Mouse (Mus musculus): ENCODE measurements around the gene Cela2a. TPM values are rescaled to one million over a fixed set of nuclear protein-coding genes. Genes with fewer than 3 reads are reported as not detected.

The Cela2a gene
- polyA plus RNA-seq, 1 experiment from 2014 or later: not detected

DNA sequence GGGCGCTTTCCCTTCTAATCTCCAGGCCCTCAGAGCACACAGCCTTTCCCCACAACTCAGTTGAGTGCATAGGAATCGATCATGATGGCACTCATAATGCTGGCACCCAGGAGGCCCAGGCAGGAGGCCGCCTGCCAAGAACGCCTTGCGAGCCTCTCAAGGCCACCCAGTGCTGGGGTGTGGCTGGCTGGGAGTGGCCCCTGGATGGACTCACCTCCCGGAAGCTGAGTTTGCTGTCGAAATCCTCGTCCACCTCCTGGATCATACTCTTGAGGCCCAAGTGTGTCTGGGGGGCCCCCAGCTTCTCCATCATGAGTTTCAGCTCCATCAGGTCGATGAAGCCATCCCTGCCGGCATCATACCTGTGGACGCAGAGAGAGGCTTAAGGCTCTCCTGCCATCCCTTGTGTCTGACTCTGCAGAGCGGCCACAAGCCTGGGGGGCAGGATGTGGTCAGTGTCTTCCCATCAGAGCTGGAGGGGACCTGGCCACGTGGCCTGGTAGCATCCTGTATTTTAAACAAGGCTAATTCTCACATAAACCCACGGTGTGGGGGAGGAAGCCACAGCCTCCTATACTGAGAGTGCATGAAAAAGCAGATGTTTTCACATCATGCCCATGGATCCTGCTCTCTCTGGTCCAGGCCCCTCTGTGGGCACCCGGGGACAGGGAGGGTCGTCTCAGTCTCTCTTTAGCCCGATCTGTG is 35.8 kb upstream of the Cela2a start:
- Histone ChIP-seq H3K27me3 (ENCODE audit: control insufficient read depth, insufficient read depth, low read length) (no peaks in the 10 kb centered on the region), H3K27ac (ENCODE audit: low read depth, low read length) (no peak overlapping the region), H3K36me3 (ENCODE audit: control insufficient read depth, insufficient read depth, low read length) (peaks cover 10% of the 10 kb centered on the region), H3K4me1 (ENCODE audit: control insufficient read depth, insufficient read depth, low read length) (peaks cover 3% of the 10 kb centered on the region), H3K9me3 (ENCODE audit: control insufficient read depth, low read length) (no peaks in the 10 kb centered on the region), H3K4me3 (ENCODE audit: low read depth, low read length) (no peak overlapping the region), H3K9ac (ENCODE audit: low read length) (no peak overlapping the region), H3K4me2 (no peak overlapping the region)
- DNase-seq (ENCODE audit: low spot score, missing footprints): no peak
- WGBS: 90% methylated on average over 17 of the region's 17 CpGs
- ATAC-seq (ENCODE audit: low FRiP score): no peak

- Histone ChIP-seq H3K9me3 (ENCODE audit: control insufficient read depth, low read length) (no peaks in the 10 kb centered on the region), H3K9ac (ENCODE audit: low read length) (no peak overlapping the region), H3K4me3 (ENCODE audit: low read depth, low read length) (no peak overlapping the region), H3K4me1 (ENCODE audit: control insufficient read depth, insufficient read depth, low read length) (0 out of 2 replicates have a peak, but pooled peaks cover 3% of the 10 kb centered on the region), H3K4me2 (no peak overlapping the region), H3K27me3 (ENCODE audit: control insufficient read depth, insufficient read depth, low read length) (no peaks in the 10 kb centered on the region), H3K36me3 (ENCODE audit: control insufficient read depth, insufficient read depth, low read length) (peaks cover 10% of the 10 kb centered on the region), H3K27ac (ENCODE audit: low read depth, low read length) (no peak overlapping the region)
- no peak for ATAC-seq (ENCODE audit: low FRiP score)
- WGBS: 68% methylated on average over 19 of the region's 19 CpGs
- DNase-seq (ENCODE audit: low spot score, missing footprints): no peak
Observed at GRCm38 (mm10) chr4:141860246-141860841, 34.4 kb upstream of the Cela2a start.

DNA sequence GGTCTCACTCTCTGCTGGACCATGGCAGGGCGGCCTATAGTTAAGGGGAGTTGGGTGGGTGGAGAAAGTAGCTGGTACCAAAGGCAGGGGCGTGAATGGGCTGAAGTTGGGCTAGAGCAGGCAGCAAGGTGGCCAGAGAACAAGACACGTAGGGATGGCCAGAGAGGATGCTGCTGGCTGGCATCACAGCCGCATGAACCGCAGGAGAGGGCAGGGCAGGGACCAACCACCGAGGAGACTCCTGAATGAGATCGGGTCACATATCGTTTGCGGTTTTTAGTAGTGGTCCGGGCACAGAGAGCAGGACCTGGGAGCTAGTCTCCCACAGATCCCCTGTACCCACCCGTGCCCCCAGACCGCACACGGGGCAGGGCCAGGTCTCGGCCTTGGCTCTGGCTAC is 33.4 kb upstream of the Cela2a start:
- 94% methylated on average over 14 of the region's 14 CpGs for WGBS
- no peak overlapping the region for H3K4me2 ChIP-seq
- no peaks in the 10 kb centered on the region for H3K9me3 ChIP-seq (ENCODE audit: control insufficient read depth, low read length)
- no peak overlapping the region for H3K4me3 ChIP-seq (ENCODE audit: low read depth, low read length)
- H3K27ac ChIP-seq (ENCODE audit: low read depth, low read length): no peak overlapping the region
- ATAC-seq (ENCODE audit: low FRiP score) (no peak), DNase-seq (ENCODE audit: low spot score, missing footprints) (no peak)
- peaks cover 10% of the 10 kb centered on the region for H3K36me3 ChIP-seq (ENCODE audit: control insufficient read depth, insufficient read depth, low read length)
- H3K27me3 ChIP-seq (ENCODE audit: control insufficient read depth, insufficient read depth, low read length): no peaks in the 10 kb centered on the region
- 0 out of 2 replicates have a peak, but pooled peaks cover 3% of the 10 kb centered on the region for H3K4me1 ChIP-seq (ENCODE audit: control insufficient read depth, insufficient read depth, low read length)
- no peak overlapping the region for H3K9ac ChIP-seq (ENCODE audit: low read length)

DNA sequence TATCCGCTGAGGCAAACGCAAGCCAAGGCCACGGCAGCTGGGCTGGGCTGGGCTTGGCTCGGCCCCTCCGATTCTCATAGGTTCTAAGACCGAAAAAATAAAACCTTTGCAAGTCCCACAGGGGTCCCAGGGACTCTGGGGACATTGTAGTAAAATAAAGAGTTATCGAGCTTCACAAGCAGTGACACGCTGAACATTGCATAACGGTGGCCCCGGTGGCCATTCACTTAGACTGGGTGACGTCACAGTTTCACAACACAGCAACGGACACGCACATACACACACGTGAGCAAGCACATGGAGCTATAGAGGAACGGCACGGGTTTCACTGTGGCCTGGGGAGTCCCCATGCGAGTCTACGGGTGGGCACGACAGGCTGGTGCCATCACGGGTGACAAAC is 32.5 kb upstream of the Cela2a start:
- no peak overlapping the region for H3K9ac ChIP-seq (ENCODE audit: low read length)
- no peak for ATAC-seq (ENCODE audit: low FRiP score)
- DNase-seq (ENCODE audit: low spot score, missing footprints): no peak
- 90% methylated on average over 20 of the region's 20 CpGs for WGBS
- no peak overlapping the region for H3K27ac ChIP-seq (ENCODE audit: low read depth, low read length)
- H3K4me2 ChIP-seq: no peak overlapping the region
- H3K36me3 ChIP-seq (ENCODE audit: control insufficient read depth, insufficient read depth, low read length): peaks cover 10% of the 10 kb centered on the region
- H3K4me1 ChIP-seq (ENCODE audit: control insufficient read depth, insufficient read depth, low read length): 0 out of 2 replicates have a peak, but pooled peaks cover 3% of the 10 kb centered on the region
- H3K9me3 ChIP-seq (ENCODE audit: control insufficient read depth, low read length): no peaks in the 10 kb centered on the region
- H3K27me3 ChIP-seq (ENCODE audit: control insufficient read depth, insufficient read depth, low read length): no peaks in the 10 kb centered on the region
- no peak overlapping the region for H3K4me3 ChIP-seq (ENCODE audit: low read depth, low read length)

DNA sequence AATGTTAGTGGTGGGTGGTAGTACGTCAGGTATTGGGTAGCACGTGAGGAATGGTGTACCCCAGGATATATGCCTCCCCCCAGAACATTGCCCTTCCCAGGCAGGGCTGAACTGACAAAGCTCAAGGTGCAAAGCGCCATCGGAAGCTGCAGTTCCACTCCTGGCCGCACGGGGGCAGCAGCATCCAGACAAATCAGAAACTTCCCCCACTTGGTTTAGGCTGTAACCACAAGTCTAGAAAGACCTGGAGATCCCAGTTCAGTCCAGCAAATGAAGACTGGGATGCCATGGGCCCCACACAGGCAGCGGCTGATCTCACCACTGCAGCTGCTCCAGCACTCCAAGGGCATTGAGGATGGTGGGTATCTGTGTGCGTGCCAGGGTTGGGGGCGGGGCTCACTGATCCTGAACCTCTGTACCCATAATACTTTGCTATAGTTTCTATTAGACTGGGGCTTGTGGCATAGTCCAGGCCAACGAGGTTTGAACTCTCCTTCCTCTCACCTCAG is 31.5 kb upstream of the Cela2a start:
- peak; percentile 99 for DNase-seq (ENCODE audit: low spot score, missing footprints)
- WGBS: 22% methylated on average over 10 of the region's 10 CpGs
- no peaks in the 10 kb centered on the region for H3K27me3 ChIP-seq (ENCODE audit: control insufficient read depth, insufficient read depth, low read length)
- peak; percentile 78 for ATAC-seq (ENCODE audit: low FRiP score)
- H3K36me3 ChIP-seq (ENCODE audit: control insufficient read depth, insufficient read depth, low read length): peaks cover 10% of the 10 kb centered on the region
- no peaks in the 10 kb centered on the region for H3K9me3 ChIP-seq (ENCODE audit: control insufficient read depth, low read length)
- H3K4me2 ChIP-seq: no peak overlapping the region
- no peak overlapping the region for H3K27ac ChIP-seq (ENCODE audit: low read depth, low read length)
- no peak overlapping the region for H3K4me3 ChIP-seq (ENCODE audit: low read depth, low read length)
- 0 out of 2 replicates have a peak, but pooled peaks cover 3% of the 10 kb centered on the region for H3K4me1 ChIP-seq (ENCODE audit: control insufficient read depth, insufficient read depth, low read length)
- H3K9ac ChIP-seq (ENCODE audit: low read length): no peak overlapping the region

GRCm38 (mm10) chr4:141853437-141853836 is 27.5 kb upstream of the Cela2a start:
- ATAC-seq (ENCODE audit: low FRiP score): no peak
- Histone ChIP-seq H3K36me3 (ENCODE audit: control insufficient read depth, insufficient read depth, low read length) (no peaks in the 10 kb centered on the region), H3K9me3 (ENCODE audit: control insufficient read depth, low read length) (no peaks in the 10 kb centered on the region), H3K27me3 (ENCODE audit: control insufficient read depth, insufficient read depth, low read length) (no peaks in the 10 kb centered on the region), H3K4me3 (ENCODE audit: low read depth, low read length) (no peak overlapping the region), H3K4me1 (ENCODE audit: control insufficient read depth, insufficient read depth, low read length) (0 out of 2 replicates have a peak, but pooled peaks cover 3% of the 10 kb centered on the region), H3K27ac (ENCODE audit: low read depth, low read length) (no peak overlapping the region), H3K4me2 (no peak overlapping the region), H3K9ac (ENCODE audit: low read length) (no peak overlapping the region)
- peak; percentile 93 for DNase-seq (ENCODE audit: low spot score, missing footprints)
- 80% methylated on average over 9 of the region's 9 CpGs for WGBS

DNA sequence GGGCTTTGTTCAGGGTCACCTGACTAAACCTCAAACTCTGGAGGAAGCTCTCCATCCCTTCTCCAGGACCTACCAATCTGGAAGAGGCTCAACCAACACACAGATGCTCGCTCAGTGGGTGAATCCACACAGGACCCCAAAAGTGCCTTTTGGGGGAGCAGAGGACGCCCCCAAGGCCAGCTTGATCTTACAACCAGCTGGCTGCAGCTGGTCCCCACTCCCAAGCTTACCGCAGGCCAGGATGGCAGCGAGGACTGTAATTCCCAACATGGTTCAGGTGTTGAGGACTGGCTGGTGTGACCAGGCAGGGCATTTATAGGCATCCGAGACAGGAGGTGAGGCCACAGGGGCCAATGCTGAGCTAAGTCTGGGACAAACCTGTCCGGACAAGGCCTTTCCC is 20.0 kb upstream of the Cela2a start, which contains the start of gene Ctrc:
TSS of gene Ctrc (minus strand) at position 361 of the 400 bp plus-strand sequence.
- no peaks in the 10 kb centered on the region for H3K27me3 ChIP-seq (ENCODE audit: control insufficient read depth, insufficient read depth, low read length)
- H3K36me3 ChIP-seq (ENCODE audit: control insufficient read depth, insufficient read depth, low read length): no peaks in the 10 kb centered on the region
- DNase-seq (ENCODE audit: low spot score, missing footprints): no peak
- no peak for ATAC-seq (ENCODE audit: low FRiP score)
- no peaks in the 10 kb centered on the region for H3K4me1 ChIP-seq (ENCODE audit: control insufficient read depth, insufficient read depth, low read length)
- 86% methylated on average over 6 of the region's 6 CpGs for WGBS
- H3K4me2 ChIP-seq: no peak within 1 kb of the TSS
- H3K9me3 ChIP-seq (ENCODE audit: control insufficient read depth, low read length): no peaks in the 10 kb centered on the region
- no peak within 1 kb of the TSS for H3K27ac ChIP-seq (ENCODE audit: low read depth, low read length)
- H3K9ac ChIP-seq (ENCODE audit: low read length): no peak within 1 kb of the TSS
- H3K4me3 ChIP-seq (ENCODE audit: low read depth, low read length): no peak within 1 kb of the TSS

- H3K9me3 ChIP-seq (ENCODE audit: control insufficient read depth, low read length): no peaks in the 10 kb centered on the region
- H3K9ac ChIP-seq (ENCODE audit: low read length): no peak overlapping the region
- no peak overlapping the region for H3K27ac ChIP-seq (ENCODE audit: low read depth, low read length)
- no peaks in the 10 kb centered on the region for H3K27me3 ChIP-seq (ENCODE audit: control insufficient read depth, insufficient read depth, low read length)
- DNase-seq (ENCODE audit: low spot score, missing footprints) (no peak), ATAC-seq (ENCODE audit: low FRiP score) (no peak)
- H3K4me3 ChIP-seq (ENCODE audit: low read depth, low read length): no peak overlapping the region
- no peak overlapping the region for H3K4me2 ChIP-seq
- no peaks in the 10 kb centered on the region for H3K36me3 ChIP-seq (ENCODE audit: control insufficient read depth, insufficient read depth, low read length)
- no peaks in the 10 kb centered on the region for H3K4me1 ChIP-seq (ENCODE audit: control insufficient read depth, insufficient read depth, low read length)
- 80% methylated on average over 5 of the region's 5 CpGs for WGBS
Observed at GRCm38 (mm10) chr4:141834536-141835095, 8.7 kb upstream of the Cela2a start.

DNA sequence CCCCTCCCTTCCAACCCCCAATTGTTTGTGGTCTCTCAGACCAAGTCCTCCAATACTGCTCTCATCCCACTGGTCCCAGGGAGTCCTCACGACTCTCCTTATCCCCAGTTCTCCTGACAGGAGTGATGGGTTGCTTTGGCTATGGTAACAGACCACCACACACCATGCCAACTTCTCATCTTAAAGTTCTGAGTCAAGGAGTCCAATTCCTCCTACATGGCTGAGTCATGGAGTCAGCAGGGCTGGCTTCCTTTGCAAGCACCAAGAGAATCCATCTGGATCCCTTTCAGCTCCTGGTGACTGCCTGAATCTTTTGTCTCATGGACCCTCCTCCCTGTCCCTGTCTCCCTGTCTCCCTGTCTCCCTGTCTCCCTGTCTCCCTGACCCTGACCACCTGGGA is 8.0 kb upstream of the Cela2a start:
- no peak overlapping the region for H3K4me3 ChIP-seq (ENCODE audit: low read depth, low read length)
- H3K27me3 ChIP-seq (ENCODE audit: control insufficient read depth, insufficient read depth, low read length): no peaks in the 10 kb centered on the region
- no peak overlapping the region for H3K27ac ChIP-seq (ENCODE audit: low read depth, low read length)
- no peaks in the 10 kb centered on the region for H3K4me1 ChIP-seq (ENCODE audit: control insufficient read depth, insufficient read depth, low read length)
- no peaks in the 10 kb centered on the region for H3K9me3 ChIP-seq (ENCODE audit: control insufficient read depth, low read length)
- no peaks in the 10 kb centered on the region for H3K36me3 ChIP-seq (ENCODE audit: control insufficient read depth, insufficient read depth, low read length)
- no peak for DNase-seq (ENCODE audit: low spot score, missing footprints)
- no peak overlapping the region for H3K9ac ChIP-seq (ENCODE audit: low read length)
- H3K4me2 ChIP-seq: no peak overlapping the region
- 60% methylated on average over 1 of the region's 1 CpGs for WGBS
- ATAC-seq (ENCODE audit: low FRiP score): no peak
